Mouse (Mus musculus): ENCODE results near the gene 2010315B03Rik. TPM values are rescaled to one million over a fixed set of nuclear protein-coding genes. Genes with fewer than 3 reads are reported as not detected.

Gene 2010315B03Rik
- polyA plus RNA-seq (2015; fragmentation: Nextera tagmentation; extraction: Ambion mirVana), result 9.2 and 9.4 TPM in 2 replicates

GRCm38 (mm10) chr9:124312171-124313142 is at the start of gene 2010315B03Rik:
TSS of gene 2010315B03Rik (minus strand) at chr9:124312696.
- peak; percentile 99 for ATAC-seq (ENCODE audit: low read depth)
- peak within 1 kb of the TSS; percentile 80 for H3K27ac ChIP-seq (replicated peaks)
- H3K36me3 ChIP-seq, result no peaks in the 10 kb centered on the region
- H3K4me1 ChIP-seq (replicated peaks), result peaks cover 13% of the 10 kb centered on the region
- whole genome bisulfite sequencing, result 2% methylated on average over 21 of the region's 22 CpGs
- peak within 1 kb of the TSS; percentile 73 for H3K9ac ChIP-seq
- H3K27me3 ChIP-seq, result no peaks in the 10 kb centered on the region
- H3K4me2 ChIP-seq, result peak within 1 kb of the TSS; percentile 64
- no peaks in the 10 kb centered on the region; the same call in 1 of the 2 replicates for H3K9me3 ChIP-seq
- H3K4me3 ChIP-seq, result peak within 1 kb of the TSS; percentile 61

- no peaks in the 10 kb centered on the region for H3K36me3 ChIP-seq
- peaks cover 13% of the 10 kb centered on the region for H3K4me1 ChIP-seq (replicated peaks)
- no peaks in the 10 kb centered on the region for H3K9me3 ChIP-seq
- peak overlapping the region; percentile 61 for H3K4me3 ChIP-seq
- ATAC-seq (ENCODE audit: low read depth), result 0 out of 2 replicates have a peak, but pooled peaks have one; percentile 17
- peak overlapping the region; percentile 64 for H3K4me2 ChIP-seq
- H3K27me3 ChIP-seq, result no peaks in the 10 kb centered on the region
- H3K9ac ChIP-seq, result peak overlapping the region; percentile 73
- peak overlapping the region; percentile 80 for H3K27ac ChIP-seq (replicated peaks)
Observed at GRCm38 (mm10) chr9:124311502-124311901, 994 bp downstream of the 2010315B03Rik start.

- Histone ChIP-seq H3K4me3 (no peak overlapping the region), H3K4me1 (replicated peaks) (no peaks in the 10 kb centered on the region), H3K36me3 (peaks cover 20% of the 10 kb centered on the region), H3K4me2 (no peak overlapping the region), H3K9me3 (peaks cover 18% of the 10 kb centered on the region), H3K9ac (no peak overlapping the region), H3K27me3 (no peaks in the 10 kb centered on the region), H3K27ac (replicated peaks) (no peak overlapping the region)
- no peak for ATAC-seq (ENCODE audit: low read depth)
Observed at GRCm38 (mm10) chr9:124288329-124288728, 24.2 kb downstream of the 2010315B03Rik start.

DNA sequence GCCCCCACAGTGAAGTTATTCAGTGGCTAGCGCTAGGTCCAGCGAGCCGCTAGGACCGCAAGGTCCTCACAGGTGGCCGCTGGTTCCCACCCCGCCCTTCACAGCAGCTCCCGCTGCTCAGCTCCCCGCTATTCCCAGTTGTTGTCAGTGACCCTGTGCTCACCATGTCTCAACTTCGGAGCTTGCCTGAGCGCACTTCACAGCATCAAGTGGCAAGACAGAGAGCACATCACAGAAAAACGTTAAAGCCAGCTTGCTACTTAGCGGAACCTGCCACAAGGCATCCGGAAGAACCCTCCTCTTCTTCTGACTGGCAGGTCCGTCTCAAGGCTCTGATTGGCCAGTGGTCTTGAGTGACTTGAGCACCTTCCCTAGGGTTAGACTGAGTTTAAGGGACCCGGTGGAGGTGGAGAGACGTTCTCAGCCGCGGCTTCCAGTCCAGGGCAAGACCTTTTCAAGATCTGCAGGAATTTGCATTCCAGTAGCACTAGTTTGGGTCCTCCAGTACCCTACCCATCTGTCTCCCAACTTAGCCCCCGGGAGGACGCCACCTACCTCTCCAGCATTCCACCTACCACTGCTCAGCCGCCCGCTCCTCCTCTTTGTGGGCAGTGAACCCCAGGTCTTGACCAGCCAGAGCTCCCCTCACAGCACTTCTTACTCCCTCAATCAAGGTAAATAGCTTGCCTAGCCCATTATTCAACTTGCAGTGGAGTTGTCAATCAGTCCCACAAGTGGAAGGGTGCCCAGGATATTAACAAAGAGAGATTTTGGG is 30.4 kb downstream of the 2010315B03Rik start:
- ATAC-seq (ENCODE audit: low read depth), result peak; percentile 99
- Histone ChIP-seq H3K36me3 (peaks cover 18% of the 10 kb centered on the region), H3K27ac (replicated peaks) (peak overlapping the region; percentile 81), H3K4me3 (peak overlapping the region; percentile 71), H3K27me3 (no peaks in the 10 kb centered on the region), H3K9me3 (peaks cover 11% of the 10 kb centered on the region; the same call in 1 of the 2 replicates), H3K9ac (peak overlapping the region; percentile 79), H3K4me2 (peak overlapping the region; percentile 81), H3K4me1 (replicated peaks) (peaks cover 20% of the 10 kb centered on the region)
- WGBS, result 1% methylated on average over 22 of the region's 22 CpGs

DNA sequence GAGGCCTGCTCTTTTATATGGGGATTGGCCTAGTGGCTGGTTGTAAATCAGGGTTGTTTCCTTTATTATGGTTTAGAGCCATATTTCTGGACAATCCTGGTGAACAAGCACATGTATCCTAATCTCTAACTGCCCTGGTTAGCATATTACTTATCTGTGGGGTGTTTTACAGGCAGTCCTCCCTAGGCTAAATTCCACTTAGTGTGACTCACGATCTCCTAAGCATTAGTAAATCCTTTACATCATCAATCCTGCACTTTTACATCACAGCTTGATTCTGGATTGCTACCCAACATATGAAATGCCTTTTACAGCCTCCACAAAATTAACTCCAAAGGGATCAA is 31.1 kb downstream of the 2010315B03Rik start:
- Histone ChIP-seq H3K36me3 (peaks cover 18% of the 10 kb centered on the region), H3K27ac (replicated peaks) (peak overlapping the region; percentile 81), H3K4me2 (peak overlapping the region; percentile 81), H3K27me3 (no peaks in the 10 kb centered on the region), H3K4me1 (replicated peaks) (peaks cover 20% of the 10 kb centered on the region), H3K9me3 (peaks cover 14% of the 10 kb centered on the region), H3K9ac (peak overlapping the region; percentile 79), H3K4me3 (peak overlapping the region; percentile 71)
- no peak for ATAC-seq (ENCODE audit: low read depth)
- 11% methylated on average over 1 of the region's 1 CpGs for WGBS

DNA sequence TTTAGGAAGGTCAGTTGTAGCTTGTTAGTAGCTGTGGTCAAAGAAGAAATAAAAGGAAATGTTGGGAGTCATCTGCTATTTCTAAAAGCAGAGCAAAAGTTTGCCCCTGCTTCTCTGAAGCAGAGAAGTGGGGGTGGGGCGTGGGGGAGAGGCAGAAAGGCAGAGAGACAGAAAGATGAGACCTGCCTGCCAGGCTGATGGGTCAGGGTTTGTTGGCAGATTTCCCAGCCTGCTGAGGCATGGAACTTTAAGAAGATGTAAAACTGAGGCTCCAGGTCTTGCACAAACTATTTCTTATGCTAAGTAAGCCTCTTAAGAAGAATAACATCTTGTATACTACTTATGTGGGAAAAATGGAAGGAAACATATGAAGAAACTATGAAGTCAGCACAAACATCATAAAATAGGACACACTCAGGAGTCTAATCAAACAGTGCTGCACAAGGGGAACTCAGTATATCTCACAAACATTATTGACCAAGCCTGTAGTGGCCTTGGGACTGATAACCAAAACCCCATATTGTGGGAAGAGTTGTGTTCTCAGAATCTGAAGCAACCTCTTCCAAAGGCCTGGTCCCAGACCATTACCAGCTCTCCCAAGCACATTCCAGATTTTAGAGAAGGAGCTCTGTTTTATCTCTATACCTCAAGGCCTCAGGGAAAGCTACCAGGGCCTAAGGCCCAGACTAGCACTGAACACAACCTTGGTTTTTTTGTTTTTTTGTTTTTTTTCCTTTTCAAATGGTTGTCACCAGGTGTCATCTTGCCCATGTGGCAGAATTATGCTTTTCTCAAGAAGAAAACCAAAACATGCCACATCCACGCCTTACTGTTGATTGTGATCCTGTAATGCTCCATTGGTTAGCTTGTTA is 31.7 kb downstream of the 2010315B03Rik start:
- H3K4me3 ChIP-seq, result peak overlapping the region; percentile 71
- peaks cover 18% of the 10 kb centered on the region for H3K36me3 ChIP-seq
- H3K4me1 ChIP-seq (replicated peaks), result peaks cover 20% of the 10 kb centered on the region
- WGBS, result 67% methylated on average over 2 of the region's 2 CpGs
- H3K27ac ChIP-seq (replicated peaks), result no peak overlapping the region
- peak overlapping the region; percentile 79 for H3K9ac ChIP-seq
- ATAC-seq (ENCODE audit: low read depth), result no peak
- H3K27me3 ChIP-seq, result no peaks in the 10 kb centered on the region
- peak overlapping the region; percentile 81 for H3K4me2 ChIP-seq
- H3K9me3 ChIP-seq, result peaks cover 15% of the 10 kb centered on the region

DNA sequence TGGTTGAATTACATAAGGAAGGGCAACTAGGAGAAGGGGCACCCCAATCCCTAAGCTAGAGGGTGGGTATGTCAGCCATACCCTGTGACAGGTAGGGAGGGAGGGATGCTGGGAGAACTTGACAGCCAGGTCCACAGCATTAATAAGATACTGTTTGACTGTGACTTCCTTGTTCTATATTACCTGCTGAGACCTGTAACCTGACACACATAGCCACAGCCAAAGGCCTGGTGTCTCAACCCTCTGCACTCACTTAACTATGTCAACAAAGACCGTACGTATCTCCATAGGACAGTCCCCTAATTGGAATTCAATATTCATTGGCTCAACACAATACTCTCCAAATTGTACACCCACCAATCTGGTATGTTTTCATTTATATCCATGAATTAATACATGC is 33.2 kb downstream of the 2010315B03Rik start:
- no peak overlapping the region for H3K9ac ChIP-seq
- no peak overlapping the region for H3K4me3 ChIP-seq
- no peaks in the 10 kb centered on the region for H3K27me3 ChIP-seq
- H3K27ac ChIP-seq (replicated peaks), result no peak overlapping the region
- peaks cover 31% of the 10 kb centered on the region for H3K36me3 ChIP-seq
- 53% methylated on average over 2 of the region's 2 CpGs for WGBS
- H3K4me1 ChIP-seq (replicated peaks), result peaks cover 20% of the 10 kb centered on the region
- H3K4me2 ChIP-seq, result no peak overlapping the region
- no peak for ATAC-seq (ENCODE audit: low read depth)
- H3K9me3 ChIP-seq, result peaks cover 28% of the 10 kb centered on the region

- 96% methylated on average over 2 of the region's 2 CpGs for WGBS
- H3K27me3 ChIP-seq, result no peaks in the 10 kb centered on the region
- peaks cover 64% of the 10 kb centered on the region for H3K9me3 ChIP-seq
- no peak overlapping the region for H3K9ac ChIP-seq
- no peak overlapping the region for H3K4me2 ChIP-seq
- ATAC-seq (ENCODE audit: low read depth), result no peak
- no peaks in the 10 kb centered on the region; the same call in 1 of the 2 replicates for H3K4me1 ChIP-seq (replicated peaks)
- no peak overlapping the region for H3K27ac ChIP-seq (replicated peaks)
- peaks cover 65% of the 10 kb centered on the region for H3K36me3 ChIP-seq
- H3K4me3 ChIP-seq, result no peak overlapping the region
Observed at GRCm38 (mm10) chr9:124275064-124275463, 37.4 kb downstream of the 2010315B03Rik start.

DNA sequence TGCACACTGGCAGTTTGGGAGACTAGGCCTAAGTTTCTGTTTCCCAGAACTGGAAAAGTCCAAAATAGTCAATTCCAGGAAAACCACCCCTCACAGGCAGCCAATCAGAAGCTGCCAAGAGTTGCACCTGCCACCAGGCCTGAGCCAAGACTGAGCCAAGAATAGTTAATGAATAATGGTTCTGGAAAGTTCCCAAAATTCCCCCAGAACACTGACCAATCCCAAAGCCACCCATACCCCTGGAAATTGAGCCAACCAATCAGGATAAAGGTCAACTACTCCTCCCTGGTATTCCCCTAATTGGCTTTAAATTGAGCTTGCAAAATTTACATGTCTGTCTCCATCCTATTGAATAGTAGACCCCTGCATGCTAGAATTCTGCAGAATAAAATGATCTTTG is 39.3 kb downstream of the 2010315B03Rik start:
- Histone ChIP-seq H3K27me3 (no peaks in the 10 kb centered on the region), H3K4me1 (replicated peaks) (no peaks in the 10 kb centered on the region), H3K36me3 (peaks cover 73% of the 10 kb centered on the region), H3K27ac (replicated peaks) (no peak overlapping the region), H3K9ac (no peak overlapping the region), H3K4me2 (no peak overlapping the region), H3K9me3 (peaks cover 75% of the 10 kb centered on the region), H3K4me3 (no peak overlapping the region)
- no peak for ATAC-seq (ENCODE audit: low read depth)

- no peak overlapping the region for H3K27ac ChIP-seq (replicated peaks)
- 15% methylated on average over 2 of the region's 2 CpGs for WGBS
- H3K36me3 ChIP-seq, result peaks cover 38% of the 10 kb centered on the region
Observed at GRCm38 (mm10) chr9:124267929-124268328, 44.6 kb downstream of the 2010315B03Rik start.

GRCm38 (mm10) chr9:124267493-124267892 is 45.0 kb downstream of the 2010315B03Rik start:
- no peak overlapping the region for H3K9ac ChIP-seq
- no peak; the same call in 1 of the 2 replicates for ATAC-seq (ENCODE audit: low read depth)
- H3K4me1 ChIP-seq (replicated peaks), result peaks cover 7% of the 10 kb centered on the region
- no peak overlapping the region for H3K4me2 ChIP-seq
- peaks cover 35% of the 10 kb centered on the region for H3K36me3 ChIP-seq
- no peak overlapping the region for H3K27ac ChIP-seq (replicated peaks)
- H3K4me3 ChIP-seq, result no peak overlapping the region
- no peaks in the 10 kb centered on the region for H3K27me3 ChIP-seq
- H3K9me3 ChIP-seq, result peaks cover 35% of the 10 kb centered on the region

More at GRCm38 (mm10) chr9:124267929-124268328, 44.6 kb downstream of the 2010315B03Rik start:
- H3K27me3 ChIP-seq, result no peaks in the 10 kb centered on the region
- no peak overlapping the region for H3K4me2 ChIP-seq
- H3K4me1 ChIP-seq (replicated peaks), result peaks cover 7% of the 10 kb centered on the region
- H3K9me3 ChIP-seq, result peaks cover 39% of the 10 kb centered on the region
- ATAC-seq (ENCODE audit: low read depth), result peak; percentile 96
- no peak overlapping the region for H3K4me3 ChIP-seq
- H3K9ac ChIP-seq, result no peak overlapping the region
